Mouse (Mus musculus) retina, adult 2 months (tissue): Measurements from ENCODE around the gene Zfp985.
"Not testable (repeated sequence)": the region's sequence is repeated elsewhere in the genome, so short reads cannot be mapped to it uniquely, and the experiment has no call there.

Source experiments
- DNase-seq: peaks from one replicate; pipeline ENCODE4 v3.0.0-alpha.2; 2012; ENCODE audit warnings: low read depth, low spot score

Zfp985 gene

GRCm38 (mm10) chr4:147553071-147553470 lies at the start of gene Zfp985:
Gene Zfp985 (plus strand): TSS chr4:147553277.
- not testable (repeated sequence) for DNase-seq

- DNase-seq, result no peak
These were observed 43.9 kb upstream of the Zfp985 start for GRCm38 (mm10) chr4:147509174-147509573.

DNA sequence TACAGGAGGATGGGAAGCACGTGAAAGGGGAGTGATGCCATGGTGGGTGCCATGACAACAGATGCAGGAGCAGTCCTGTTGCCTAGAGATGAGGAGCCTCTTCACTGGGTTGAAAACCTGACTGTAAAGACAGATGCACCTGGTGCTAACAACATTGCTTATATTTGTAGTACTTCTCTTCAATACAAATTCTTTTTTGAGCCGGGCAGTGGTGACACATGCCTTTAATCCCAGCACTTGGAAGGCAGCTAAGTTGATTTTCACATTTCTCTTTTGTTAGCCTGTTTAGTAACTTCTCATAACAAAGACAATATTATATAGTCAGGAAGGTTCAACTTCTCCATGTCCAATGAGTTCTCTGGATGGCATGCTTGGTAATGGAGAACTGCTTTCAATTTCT lies 34.1 kb upstream of the Zfp985 start:
- no peak for DNase-seq

- DNase-seq, result no peak
These were observed 33.0 kb upstream of the Zfp985 start for GRCm38 (mm10) chr4:147520100-147520499.

DNA sequence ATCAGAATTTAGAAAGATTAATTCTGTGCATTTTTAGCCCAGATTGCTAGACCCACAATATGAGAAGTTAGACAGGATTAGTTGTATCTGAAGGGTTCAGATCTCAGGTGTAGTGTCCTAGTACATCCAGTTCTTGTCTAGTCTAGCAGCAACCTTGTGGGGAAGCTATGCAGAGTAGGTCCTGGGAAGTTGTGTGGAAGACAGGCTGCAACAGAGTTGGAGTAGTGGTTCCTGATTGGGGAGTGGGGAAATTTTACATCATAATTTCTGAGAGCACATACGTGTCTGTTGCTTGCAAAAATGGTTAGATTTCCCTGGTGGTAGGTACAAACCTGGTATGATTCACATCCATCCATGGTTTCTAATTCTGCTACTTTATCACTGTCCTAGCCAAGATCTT lies 28.0 kb upstream of the Zfp985 start:
- no peak for DNase-seq

- DNase-seq, result no peak
These were observed 22.7 kb upstream of the Zfp985 start for GRCm38 (mm10) chr4:147530366-147530765.

GRCm38 (mm10) chr4:147535916-147536315 lies 17.2 kb upstream of the Zfp985 start:
- not testable (repeated sequence) for DNase-seq

DNA sequence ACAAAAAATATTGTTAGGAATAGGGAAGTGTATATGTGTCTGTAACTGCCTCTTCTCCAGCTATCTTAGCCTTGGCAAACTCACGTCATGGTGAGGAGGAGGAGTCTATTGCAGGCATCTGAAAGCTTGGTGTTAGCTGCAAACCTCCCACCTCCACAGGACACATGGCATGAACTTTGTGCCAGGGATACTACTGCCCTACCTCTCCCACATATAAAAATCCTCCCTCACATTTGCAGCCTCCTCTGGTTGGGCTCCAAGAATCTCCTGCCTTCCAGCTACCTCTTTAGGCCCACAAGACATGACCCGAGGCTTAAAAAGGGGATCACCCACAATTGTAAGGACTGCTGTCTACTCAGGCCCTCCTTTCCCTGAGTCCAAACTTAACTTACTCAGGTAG lies 15.4 kb upstream of the Zfp985 start:
- no peak for DNase-seq

- not testable (repeated sequence) for DNase-seq
These were observed 13.2 kb upstream of the Zfp985 start, which contains the start of gene Gm16503 for GRCm38 (mm10) chr4:147539918-147540317. Gene Gm16503 (plus strand): TSS chr4:147540218.

- DNase-seq, result no peak
These were observed 12.0 kb upstream of the Zfp985 start for GRCm38 (mm10) chr4:147541105-147541504.

DNA sequence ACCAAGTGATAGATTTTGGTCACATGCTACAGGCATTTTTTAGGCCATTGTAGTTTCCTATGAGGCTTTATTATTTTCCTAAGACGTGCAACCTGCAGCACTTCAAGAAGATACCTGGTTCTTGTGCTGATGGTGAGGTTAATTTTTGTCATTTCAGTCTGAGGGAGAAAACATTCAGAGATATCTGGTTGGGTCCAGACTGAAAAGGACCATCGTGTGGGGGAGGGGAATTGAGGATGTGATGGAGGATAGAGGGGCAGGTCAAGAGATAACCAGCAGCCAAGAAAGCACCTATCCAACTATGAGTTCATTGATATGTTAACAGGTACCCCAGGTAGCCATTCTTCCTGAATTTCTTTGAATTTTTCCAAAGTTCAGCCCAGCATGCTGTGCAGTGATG lies 1.3 kb downstream of the Zfp985 start:
- not testable (repeated sequence) for DNase-seq

DNA sequence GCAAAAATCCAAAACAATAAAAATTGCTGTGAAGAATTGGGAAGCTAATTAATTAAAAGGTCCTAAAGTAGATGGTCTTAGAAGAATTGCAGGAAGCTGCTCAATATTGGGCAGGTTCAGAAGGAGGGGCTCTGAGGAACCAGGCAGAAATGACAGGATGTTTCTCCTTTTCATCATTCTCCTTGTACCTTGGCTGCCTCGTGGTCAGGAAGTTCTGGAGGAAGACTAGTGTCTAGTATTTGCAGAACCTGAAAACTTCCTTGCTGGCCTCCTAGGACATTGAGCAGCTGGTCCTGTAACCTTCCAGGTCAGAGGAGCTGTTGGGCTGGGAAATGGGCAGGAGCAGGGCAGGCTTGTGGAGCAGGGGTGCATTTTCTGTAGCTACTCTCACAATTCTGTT lies 3.8 kb downstream of the Zfp985 start:
- DNase-seq, result not testable (repeated sequence)

DNA sequence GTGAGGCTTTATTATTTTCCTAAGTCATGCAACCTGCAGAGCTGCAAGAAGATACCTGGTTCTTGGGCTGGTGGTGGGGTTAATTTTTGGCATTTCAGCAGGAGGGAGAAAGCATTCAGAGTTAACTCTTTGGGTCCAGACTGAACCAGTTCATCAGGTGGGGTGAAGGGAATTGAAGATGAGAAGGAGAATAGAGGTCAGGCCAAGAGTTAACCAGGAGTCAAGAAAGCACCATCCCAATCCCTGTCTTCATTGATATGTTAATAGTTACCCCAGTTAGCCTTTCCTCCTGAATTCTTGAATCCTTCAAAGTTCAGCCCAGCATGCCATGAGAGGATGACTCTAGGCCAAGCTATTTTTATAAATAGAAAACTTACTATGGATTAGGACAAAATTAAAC lies 4.9 kb downstream of the Zfp985 start:
- not testable (repeated sequence) for DNase-seq

GRCm38 (mm10) chr4:147559096-147559495 lies 6.0 kb downstream of the Zfp985 start:
- not testable (repeated sequence) for DNase-seq

DNA sequence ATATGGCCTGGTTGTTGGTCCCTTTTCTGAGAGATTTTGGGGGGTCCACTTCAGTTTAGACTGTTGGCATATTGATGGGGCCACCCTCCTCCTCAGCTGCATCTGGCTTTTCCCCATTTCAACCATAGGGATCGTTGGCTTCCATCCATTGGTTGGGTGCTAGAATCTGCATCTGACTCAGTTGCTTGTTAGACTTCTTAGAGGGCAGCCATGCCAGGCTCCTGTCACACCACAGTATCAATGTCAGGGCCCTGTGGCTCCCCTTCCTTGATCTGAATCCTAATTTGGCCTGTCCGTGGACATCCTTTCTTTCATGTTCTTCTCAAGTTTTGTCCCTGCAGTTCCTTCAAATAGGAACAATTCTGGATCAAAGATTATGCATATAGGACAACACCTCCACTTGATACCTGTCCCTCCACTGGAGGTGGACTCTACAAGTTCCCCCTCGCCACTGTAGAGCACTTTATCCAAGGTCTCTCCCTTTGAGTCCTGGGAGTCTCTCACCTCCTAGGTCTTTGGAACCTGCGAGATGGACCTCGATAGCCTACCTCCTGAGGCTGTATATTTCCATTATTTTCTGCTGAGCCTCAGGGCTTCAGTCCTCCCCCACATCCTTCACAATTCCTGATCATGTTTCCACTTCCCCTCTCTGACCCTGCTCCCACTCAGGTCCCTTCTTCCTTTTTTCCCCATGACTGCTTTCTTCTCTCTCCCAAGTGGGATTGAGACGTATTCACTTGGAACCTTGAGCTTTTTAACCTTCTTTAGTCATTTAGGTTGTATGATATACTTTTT lies 12.5 kb downstream of the Zfp985 start:
- DNase-seq, result no peak

GRCm38 (mm10) chr4:147571156-147571555 lies 18.1 kb downstream of the Zfp985 start:
- DNase-seq, result not testable (repeated sequence)

DNA sequence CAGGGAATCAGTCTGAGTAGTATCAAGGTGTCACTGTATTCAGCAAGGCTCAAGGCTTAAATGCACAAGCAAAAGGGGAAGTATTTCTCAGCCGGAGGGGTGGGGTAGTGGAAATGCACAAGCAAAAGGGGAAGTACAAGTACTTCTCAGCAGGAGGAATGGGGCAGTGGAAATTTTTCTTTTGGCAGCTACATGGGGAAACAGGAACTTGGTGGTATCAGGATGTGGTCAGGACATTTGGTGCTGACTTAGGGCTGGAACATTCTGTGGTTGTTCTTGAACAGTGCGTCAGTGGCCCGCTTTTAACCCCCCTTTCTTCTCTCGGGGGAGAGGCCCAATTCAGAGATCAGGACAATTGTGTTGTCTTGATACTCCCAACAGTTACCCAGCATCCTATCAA lies 26.3 kb downstream of the Zfp985 start:
- DNase-seq, result not testable (repeated sequence)

DNA sequence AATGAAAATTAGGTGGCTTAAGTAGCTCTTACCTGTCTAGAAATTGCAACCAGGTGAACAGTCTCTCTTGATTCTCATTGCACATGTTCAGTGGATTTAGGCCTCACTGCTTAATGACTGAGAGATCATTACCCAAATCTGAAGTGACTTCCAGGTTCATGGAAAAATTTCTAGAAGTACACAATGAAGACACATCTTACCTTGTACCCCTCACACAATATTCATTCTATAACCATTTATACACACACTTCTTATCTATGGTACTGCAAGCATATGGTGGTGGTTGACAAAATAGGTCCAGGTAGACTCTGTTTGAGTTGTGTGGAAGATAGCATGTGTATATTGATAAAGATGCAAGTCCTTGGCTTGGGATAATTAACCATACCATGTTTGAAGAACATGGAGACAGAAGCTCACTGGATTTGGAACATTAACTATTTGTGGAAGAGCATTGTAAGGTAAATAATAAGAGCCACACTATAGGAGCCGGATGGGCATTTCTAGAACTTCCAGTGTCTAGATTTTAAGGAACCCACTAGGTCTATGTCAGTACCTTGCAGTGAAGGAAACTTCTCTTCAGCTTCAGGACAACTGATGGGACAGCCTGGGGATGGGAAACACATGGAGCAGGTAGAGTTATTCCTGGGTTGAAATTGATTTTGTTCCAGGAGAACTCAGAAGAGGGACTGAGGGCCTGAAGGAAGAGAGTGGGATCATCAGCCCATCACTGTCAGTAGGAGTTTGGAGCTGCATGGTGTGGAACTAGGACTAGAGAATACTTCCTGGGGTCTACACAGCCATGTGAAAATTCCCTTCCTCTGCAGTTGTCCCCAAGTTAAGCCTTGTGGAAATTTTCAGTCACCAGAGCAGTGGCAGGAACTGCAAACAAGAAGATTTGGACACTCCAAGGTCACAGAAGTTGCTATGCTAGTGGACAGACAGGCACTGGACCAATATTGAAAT lies 33.7 kb downstream of the Zfp985 start:
- no peak for DNase-seq

DNA sequence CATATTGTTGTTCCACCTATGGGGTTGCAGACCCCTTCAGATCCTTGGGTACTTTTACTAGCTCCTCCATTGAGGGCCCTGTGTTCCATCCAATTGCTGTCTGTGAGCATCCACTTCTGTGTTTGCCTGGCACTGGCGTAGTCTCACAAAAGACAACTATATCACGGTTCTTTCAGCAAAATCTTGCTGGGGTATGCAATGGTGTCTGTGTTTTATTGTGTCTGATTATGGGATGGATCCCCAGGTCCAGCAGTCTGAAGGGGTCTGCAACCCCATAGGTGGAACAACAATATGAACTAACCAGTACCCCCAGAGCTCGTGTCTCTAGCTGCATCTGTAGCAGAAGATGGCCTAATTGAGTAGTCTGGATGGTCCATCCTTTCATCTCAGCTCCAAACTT lies 41.6 kb downstream of the Zfp985 start:
- DNase-seq, result not testable (repeated sequence)

DNA sequence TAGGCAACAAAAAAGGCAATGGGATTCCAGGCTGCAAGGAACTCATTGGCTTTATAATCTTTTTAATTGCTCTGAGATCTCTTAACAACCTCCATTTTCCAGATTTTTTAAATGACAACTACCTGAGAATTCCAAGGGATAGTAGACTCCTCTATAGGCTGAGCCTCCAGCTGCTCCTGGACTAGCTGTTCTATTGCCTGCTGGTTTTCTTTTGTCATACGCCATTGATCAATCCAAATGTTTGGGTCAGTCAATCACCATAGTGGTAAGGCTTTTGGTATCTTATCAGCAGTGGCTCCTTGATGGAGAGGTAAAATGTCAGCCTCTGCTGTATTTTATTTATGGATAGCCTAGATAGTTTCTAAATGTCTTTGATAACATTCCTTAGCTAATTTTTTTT lies 44.6 kb downstream of the Zfp985 start:
- DNase-seq, result no peak

- DNase-seq, result no peak
These were observed 45.8 kb downstream of the Zfp985 start for GRCm38 (mm10) chr4:147598831-147599230.

DNA sequence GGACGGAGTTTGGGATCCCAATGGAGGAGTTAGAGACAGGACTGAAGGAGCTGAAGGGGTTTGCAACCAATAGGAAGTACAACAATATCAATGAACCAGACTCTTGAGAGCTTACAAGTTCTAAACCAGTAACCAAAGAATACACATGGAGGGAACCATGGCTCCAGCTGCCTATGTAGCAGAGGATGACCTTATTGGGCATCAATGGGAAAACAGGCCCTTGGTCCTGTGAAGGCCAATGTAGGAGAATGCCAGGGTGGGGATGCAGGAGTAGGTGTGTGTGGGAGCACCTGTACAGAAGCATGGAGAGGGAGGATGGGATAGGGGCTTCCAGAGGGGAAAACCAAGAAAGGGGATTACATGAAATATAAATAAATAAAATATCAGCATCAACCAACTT lies 48.8 kb downstream of the Zfp985 start:
- DNase-seq, result no peak
